Mouse (Mus musculus): ENCODE data around the gene Taf1b. TPM values are rescaled to one million over a fixed set of nuclear protein-coding genes. Genes with fewer than 3 reads are reported as not detected.

Gene Taf1b
- polyA plus RNA-seq, 1 experiment: not detected

GRCm38 (mm10) chr12:24606166-24606565, 108.0 kb downstream of the Taf1b start:
- no peaks in the 10 kb centered on the region for H3K4me1 ChIP-seq (ENCODE audit: control insufficient read depth, insufficient read depth, low read length)
- WGBS: 49% methylated on average over 10 of the region's 10 CpGs
- TF ChIP-seq CTCF (IDR thresholded peaks at IDR 0.05; ENCODE audit: insufficient read depth, low read depth, low read length) (no peak), POLR2A (IDR thresholded peaks at IDR 0.05; ENCODE audit: insufficient read depth, low read depth, low read length) (no peak)
- H3K27ac ChIP-seq (ENCODE audit: insufficient read depth, low read depth, low read length): no peak overlapping the region
- H3K4me3 ChIP-seq (ENCODE audit: insufficient read depth, low read depth, low read length): no peak overlapping the region

Other genes with a start within 250 kb of the Taf1b start
- gene Grhl1, start 73.9 kb downstream of the Taf1b start, polyA plus RNA-seq (2012; ENCODE audit: insufficient read depth, insufficient read length, low replicate concordance, missing spikeins): not detected in 2 replicates
- not detected in 2 replicates for gene Klf11, start 152.9 kb downstream of the Taf1b start, polyA plus RNA-seq (2012; ENCODE audit: insufficient read depth, insufficient read length, low replicate concordance, missing spikeins)
- gene Cys1, start 183.5 kb downstream of the Taf1b start, polyA plus RNA-seq (2012; ENCODE audit: insufficient read depth, insufficient read length, low replicate concordance, missing spikeins): not detected in 2 replicates
- gene Rrm2, start 209.9 kb downstream of the Taf1b start, polyA plus RNA-seq (2012; ENCODE audit: insufficient read depth, insufficient read length, low replicate concordance, missing spikeins): not detected in 2 replicates